Mouse (Mus musculus): ENCODE measurements around the gene Ganc. TPM values are rescaled to one million over a fixed set of nuclear protein-coding genes. Genes with fewer than 3 reads are reported as not detected.

Ganc gene
- polyA plus RNA-seq, 1 experiment = 6.9 TPM

DNA sequence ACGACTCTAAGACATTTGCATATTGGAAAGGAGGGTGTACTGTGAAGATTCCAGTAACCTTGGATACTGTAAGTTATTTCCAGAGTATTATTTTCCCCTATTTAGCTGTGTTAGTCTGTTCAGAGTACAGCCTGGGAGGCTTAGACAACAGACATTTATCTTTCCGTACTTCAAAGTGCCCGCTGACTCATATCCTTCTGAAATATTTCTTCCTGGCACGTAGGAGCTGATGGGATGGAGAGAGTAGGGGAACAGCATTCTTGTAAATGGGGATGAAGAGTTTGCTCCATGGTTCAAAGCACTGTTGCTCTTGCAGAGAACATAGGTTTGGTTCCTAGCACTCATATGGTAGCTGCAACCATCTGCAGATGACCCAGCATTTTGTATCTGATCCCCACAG lies 48.9 kb downstream of the Ganc start:
- TF ChIP-seq POLR2A (IDR thresholded peaks at IDR 0.05; ENCODE audit: borderline replicate concordance, extremely low read depth, insufficient read depth, insufficient read length, poor library complexity, severe bottlenecking) (no peak), CTCF (IDR thresholded peaks at IDR 0.05; ENCODE audit: borderline replicate concordance, extremely low read depth, insufficient read depth, insufficient read length) (no peak)
- no peak for DNase-seq (ENCODE audit: low read depth)

- no peak for TF ChIP-seq CTCF (IDR thresholded peaks at IDR 0.05; ENCODE audit: borderline replicate concordance, extremely low read depth, insufficient read depth, insufficient read length)
- no peak for TF ChIP-seq POLR2A (IDR thresholded peaks at IDR 0.05; ENCODE audit: borderline replicate concordance, extremely low read depth, insufficient read depth, insufficient read length, poor library complexity, severe bottlenecking)
- DNase-seq (ENCODE audit: low read depth) = peak; percentile 15
These were observed 51.3 kb downstream of the Ganc start for GRCm38 (mm10) chr2:120454987-120455386.

DNA sequence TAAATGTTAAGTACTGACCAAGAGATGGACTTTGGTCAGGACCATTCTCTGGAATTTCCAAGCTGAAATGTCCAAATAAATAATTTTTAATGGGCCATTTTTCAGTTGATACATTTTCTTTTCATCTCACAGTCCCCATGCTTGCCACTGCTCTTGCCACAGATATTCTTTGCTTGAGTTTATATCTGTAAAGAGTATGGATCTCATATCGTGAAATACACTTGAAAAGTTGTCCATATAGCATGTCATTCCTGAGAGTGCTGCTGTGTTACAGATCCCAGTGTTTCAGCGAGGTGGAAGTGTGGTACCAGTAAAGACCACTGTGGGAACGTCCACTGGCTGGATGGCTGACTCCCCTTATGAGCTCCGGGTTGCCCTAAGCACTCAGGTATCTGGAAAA lies 52.0 kb downstream of the Ganc start, which contains the start of gene Capn3:
Capn3 (plus strand) TSS at position 301 of the 400 bp plus-strand sequence.
- DNase-seq (ENCODE audit: low read depth) = no peak
- TF ChIP-seq CTCF (IDR thresholded peaks at IDR 0.05; ENCODE audit: borderline replicate concordance, extremely low read depth, insufficient read depth, insufficient read length) (no peak), POLR2A (IDR thresholded peaks at IDR 0.05; ENCODE audit: borderline replicate concordance, extremely low read depth, insufficient read depth, insufficient read length, poor library complexity, severe bottlenecking) (no peak)

DNA sequence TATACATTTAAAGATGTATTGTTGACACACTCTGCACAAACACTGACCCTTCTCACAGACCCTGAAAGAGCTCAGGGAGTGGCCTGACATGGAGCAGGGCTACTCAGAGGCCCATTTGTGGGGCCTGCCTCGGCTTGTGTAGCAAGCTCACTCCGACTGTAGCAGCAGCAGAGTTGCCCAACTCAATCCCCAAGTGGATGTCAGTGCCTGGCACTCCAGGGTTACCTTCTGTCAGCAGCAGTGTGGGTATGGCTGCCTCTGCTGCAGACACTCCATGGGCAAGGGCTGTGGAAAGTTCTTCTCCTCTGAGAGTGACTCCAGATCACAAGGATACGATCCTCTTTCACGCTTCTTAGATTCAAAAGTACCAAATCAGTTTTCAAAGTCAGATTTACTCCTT lies 56.5 kb downstream of the Ganc start:
- DNase-seq (ENCODE audit: low read depth) = no peak
- no peak for TF ChIP-seq POLR2A (IDR thresholded peaks at IDR 0.05; ENCODE audit: borderline replicate concordance, extremely low read depth, insufficient read depth, insufficient read length, poor library complexity, severe bottlenecking)
- no peak for TF ChIP-seq CTCF (IDR thresholded peaks at IDR 0.05; ENCODE audit: borderline replicate concordance, extremely low read depth, insufficient read depth, insufficient read length)

DNA sequence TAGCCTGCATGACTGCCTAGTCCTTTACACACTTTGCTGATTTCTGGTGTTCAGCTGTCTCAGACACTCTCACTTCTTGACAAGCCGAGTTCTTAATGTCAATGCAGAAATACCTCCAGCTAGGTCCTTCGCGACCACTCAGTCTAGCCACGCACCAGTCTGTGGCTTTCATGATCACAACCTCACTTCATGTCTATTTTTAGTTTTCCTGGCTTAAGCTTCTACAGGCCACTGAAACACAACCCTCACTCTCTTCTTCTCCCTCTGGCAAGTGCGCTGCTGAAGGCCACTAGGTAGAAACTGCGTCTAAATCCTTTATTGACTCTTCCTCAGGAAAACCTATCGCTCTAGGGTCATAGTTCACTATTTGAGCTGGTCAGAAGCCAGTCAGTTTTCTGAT lies 59.6 kb downstream of the Ganc start:
- TF ChIP-seq POLR2A (IDR thresholded peaks at IDR 0.05; ENCODE audit: borderline replicate concordance, extremely low read depth, insufficient read depth, insufficient read length, poor library complexity, severe bottlenecking) (no peak), CTCF (IDR thresholded peaks at IDR 0.05; ENCODE audit: borderline replicate concordance, extremely low read depth, insufficient read depth, insufficient read length) (no peak)
- no peak for DNase-seq (ENCODE audit: low read depth)

DNA sequence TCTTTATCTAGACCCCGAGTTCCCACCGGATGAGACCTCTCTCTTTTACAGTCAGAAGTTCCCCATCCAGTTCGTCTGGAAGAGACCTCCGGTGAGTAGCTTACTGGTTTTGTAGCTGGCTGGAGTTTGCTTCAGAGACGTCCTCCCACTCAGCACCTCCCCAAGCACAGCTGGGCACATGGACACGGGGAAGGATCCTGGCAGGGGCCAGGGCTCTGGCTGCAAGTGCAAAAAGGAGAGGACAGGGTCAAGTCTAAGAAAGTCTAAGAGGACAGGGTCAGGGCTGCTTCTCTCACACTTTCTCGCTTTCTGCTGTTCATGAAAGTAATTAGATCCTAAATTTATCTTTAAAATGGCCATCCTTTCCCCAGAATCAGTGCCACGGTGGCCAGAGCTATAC lies 60.4 kb downstream of the Ganc start:
- DNase-seq (ENCODE audit: low read depth) = no peak
- TF ChIP-seq POLR2A (IDR thresholded peaks at IDR 0.05; ENCODE audit: borderline replicate concordance, extremely low read depth, insufficient read depth, insufficient read length, poor library complexity, severe bottlenecking) (no peak), CTCF (IDR thresholded peaks at IDR 0.05; ENCODE audit: borderline replicate concordance, extremely low read depth, insufficient read depth, insufficient read length) (no peak)

- TF ChIP-seq POLR2A (IDR thresholded peaks at IDR 0.05; ENCODE audit: borderline replicate concordance, extremely low read depth, insufficient read depth, insufficient read length, poor library complexity, severe bottlenecking) (no peak), CTCF (IDR thresholded peaks at IDR 0.05; ENCODE audit: borderline replicate concordance, extremely low read depth, insufficient read depth, insufficient read length) (no peak)
- DNase-seq (ENCODE audit: low read depth) = no peak
These were observed 61.2 kb downstream of the Ganc start for GRCm38 (mm10) chr2:120464732-120465396.

GRCm38 (mm10) chr2:120465397-120465785 lies 61.7 kb downstream of the Ganc start:
- DNase-seq (ENCODE audit: low read depth) = no peak
- TF ChIP-seq CTCF (IDR thresholded peaks at IDR 0.05; ENCODE audit: borderline replicate concordance, extremely low read depth, insufficient read depth, insufficient read length) (no peak), POLR2A (IDR thresholded peaks at IDR 0.05; ENCODE audit: borderline replicate concordance, extremely low read depth, insufficient read depth, insufficient read length, poor library complexity, severe bottlenecking) (no peak)

- DNase-seq (ENCODE audit: low read depth) = no peak
- no peak for TF ChIP-seq CTCF (IDR thresholded peaks at IDR 0.05; ENCODE audit: borderline replicate concordance, extremely low read depth, insufficient read depth, insufficient read length)
- no peak for TF ChIP-seq POLR2A (IDR thresholded peaks at IDR 0.05; ENCODE audit: borderline replicate concordance, extremely low read depth, insufficient read depth, insufficient read length, poor library complexity, severe bottlenecking)
These were observed 64.3 kb downstream of the Ganc start for GRCm38 (mm10) chr2:120468011-120468410.

- TF ChIP-seq CTCF (IDR thresholded peaks at IDR 0.05; ENCODE audit: borderline replicate concordance, extremely low read depth, insufficient read depth, insufficient read length) (no peak), POLR2A (IDR thresholded peaks at IDR 0.05; ENCODE audit: borderline replicate concordance, extremely low read depth, insufficient read depth, insufficient read length, poor library complexity, severe bottlenecking) (no peak)
- DNase-seq (ENCODE audit: low read depth) = no peak
These were observed 65.5 kb downstream of the Ganc start for GRCm38 (mm10) chr2:120469220-120469619.

GRCm38 (mm10) chr2:120469715-120470114 lies 66.0 kb downstream of the Ganc start:
- TF ChIP-seq POLR2A (IDR thresholded peaks at IDR 0.05; ENCODE audit: borderline replicate concordance, extremely low read depth, insufficient read depth, insufficient read length, poor library complexity, severe bottlenecking) = no peak
- no peak for TF ChIP-seq CTCF (IDR thresholded peaks at IDR 0.05; ENCODE audit: borderline replicate concordance, extremely low read depth, insufficient read depth, insufficient read length)
- no peak for DNase-seq (ENCODE audit: low read depth)

DNA sequence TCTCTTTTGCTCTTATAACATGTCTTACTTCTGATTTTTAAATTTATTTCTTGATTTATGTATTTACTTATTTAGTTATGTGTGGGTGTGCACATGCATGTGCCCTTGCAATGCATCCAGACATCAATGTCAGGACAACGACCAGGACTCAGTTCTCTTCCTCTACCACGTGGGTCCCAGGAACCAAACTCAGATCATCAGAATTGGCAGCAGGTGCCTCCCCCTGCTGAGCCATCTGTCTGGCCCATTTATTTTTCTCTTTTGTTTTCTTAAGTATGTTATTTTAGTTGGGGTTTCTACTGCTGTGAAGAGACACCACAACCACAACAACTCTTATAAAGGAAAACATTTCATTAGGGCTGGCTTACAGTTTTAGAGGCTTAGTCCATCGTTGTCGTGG lies 67.2 kb downstream of the Ganc start:
- TF ChIP-seq POLR2A (IDR thresholded peaks at IDR 0.05; ENCODE audit: borderline replicate concordance, extremely low read depth, insufficient read depth, insufficient read length, poor library complexity, severe bottlenecking) = no peak
- no peak for TF ChIP-seq CTCF (IDR thresholded peaks at IDR 0.05; ENCODE audit: borderline replicate concordance, extremely low read depth, insufficient read depth, insufficient read length)
- DNase-seq (ENCODE audit: low read depth) = no peak
